Mouse (Mus musculus): ENCODE data around the gene Lypd3. TPM values are rescaled to one million over a fixed set of nuclear protein-coding genes. Genes with fewer than 3 reads are reported as not detected.

The Lypd3 gene
- total and polyA plus RNA-seq, 3 experiments = not detected

DNA sequence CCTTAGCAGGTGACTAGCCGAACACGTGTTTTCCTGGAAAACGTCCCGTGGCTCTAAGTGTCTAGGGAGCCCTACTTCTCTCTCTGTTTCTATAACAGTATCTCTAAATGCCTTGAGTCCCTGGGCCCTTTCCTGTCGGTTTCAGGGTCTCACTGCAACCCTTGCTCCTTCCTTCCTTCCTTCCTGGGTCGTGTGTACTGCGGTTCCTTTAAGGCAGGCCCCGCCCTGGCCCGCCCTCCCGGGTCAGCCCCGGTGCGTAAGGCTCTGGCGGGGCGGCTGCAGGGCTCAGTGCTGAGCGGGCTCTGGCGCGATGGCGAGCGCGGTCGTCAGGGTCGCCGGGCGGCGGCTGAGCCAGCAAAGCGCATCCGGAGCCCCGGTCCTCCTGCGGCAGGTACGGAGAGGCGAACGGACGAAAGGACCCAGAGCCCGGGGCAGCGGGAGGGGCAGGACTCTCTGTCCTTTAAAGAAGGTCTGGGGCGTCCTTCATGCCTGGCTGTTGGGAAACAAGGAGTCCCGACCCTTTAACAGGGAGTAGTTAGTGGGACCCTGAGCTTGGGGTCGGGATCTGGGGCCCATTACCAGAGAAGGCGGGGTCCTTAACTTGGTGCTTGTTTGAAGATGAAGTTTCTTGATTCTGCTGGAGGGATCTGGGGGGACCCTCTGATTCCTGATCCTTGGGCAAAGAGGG is 42.6 kb upstream of the Lypd3 start (continued):
- TF ChIP-seq ZC3H11A (IDR thresholded peaks at IDR 0.05; ENCODE audit: low read depth, low read length) (no peak), MAZ (IDR thresholded peaks at IDR 0.05; ENCODE audit: low read depth, low read length) (no peak; the same call in 1 of the 2 replicates), RAD21 (IDR thresholded peaks at IDR 0.05; ENCODE audit: low read depth, low read length) (no peak)

DNA sequence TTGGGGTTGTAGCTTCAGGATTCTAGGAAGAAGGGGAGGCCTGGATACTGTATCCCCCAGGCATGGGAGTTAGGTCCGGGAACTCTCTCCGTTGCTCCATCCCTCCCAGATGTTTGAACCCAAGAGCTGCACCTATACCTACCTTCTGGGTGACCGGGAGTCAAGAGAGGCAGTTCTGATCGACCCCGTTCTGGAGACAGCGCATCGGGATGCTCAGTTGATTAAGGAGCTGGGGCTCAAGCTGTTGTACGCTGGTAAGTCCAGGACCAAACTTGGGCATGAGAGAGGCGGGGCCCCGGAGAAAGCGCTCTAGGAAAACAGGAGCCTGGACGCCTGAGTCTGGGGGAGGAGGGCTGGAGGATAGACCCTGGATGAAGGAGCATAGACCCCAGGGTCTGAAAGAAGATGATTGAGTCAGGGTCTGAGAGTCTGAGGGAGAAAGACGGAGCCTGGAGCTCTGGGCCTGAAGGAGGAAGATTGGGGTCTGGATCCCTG is 42.0 kb upstream of the Lypd3 start:
- TF ChIP-seq MXI1 (IDR thresholded peaks at IDR 0.05; ENCODE audit: low read depth, low read length) (no peak), HCFC1 (IDR thresholded peaks at IDR 0.05; ENCODE audit: low read depth, low read length) (no peak), POLR2AphosphoS5 (IDR thresholded peaks at IDR 0.05; ENCODE audit: borderline replicate concordance, low read depth, low read length) (no peak), ELF1 (IDR thresholded peaks at IDR 0.05; ENCODE audit: low read depth, low read length) (no peak), E2F4 (IDR thresholded peaks at IDR 0.05; ENCODE audit: borderline replicate concordance, low read depth, low read length) (no peak), MAFK (IDR thresholded peaks at IDR 0.05; ENCODE audit: borderline replicate concordance, low read depth, low read length) (no peak), GABPA (IDR thresholded peaks at IDR 0.05; ENCODE audit: low read depth, low read length) (no peak), RCOR1 (IDR thresholded peaks at IDR 0.05; ENCODE audit: low read depth, low read length) (no peak), MYC (IDR thresholded peaks at IDR 0.05; ENCODE audit: low read depth, low read length) (no peak), ZC3H11A (IDR thresholded peaks at IDR 0.05; ENCODE audit: low read depth, low read length) (no peak), CHD1 (IDR thresholded peaks at IDR 0.05; ENCODE audit: low read depth, low read length) (no peak), TAL1 (IDR thresholded peaks at IDR 0.05; ENCODE audit: low read length) (no peak)
- Histone ChIP-seq H3K9ac (ENCODE audit: control insufficient read depth, low read depth, low read length, poor library complexity, severe bottlenecking) (peak overlapping the region; percentile 76), H3K36me3 (ENCODE audit: control insufficient read depth in 1 of 2, insufficient read depth in 2 of 2, low read length in 2 of 2) (peaks cover 0 to 13% of the 10 kb centered on the region in 2 experiments; a peak in 2 of 4 replicates), H3K27ac (ENCODE audit: control insufficient read depth, low read depth, low read length) (no peak overlapping the region), H3K79me2 (ENCODE audit: control insufficient read depth, insufficient read depth, low read length, poor library complexity) (peaks cover 5% of the 10 kb centered on the region), H3K27me3 (ENCODE audit: control insufficient read depth in 1 of 2, insufficient read depth in 2 of 2, low read length in 2 of 2) (no peaks in the 10 kb centered on the region), H3K4me3 (ENCODE audit: control insufficient read depth in 1 of 2, insufficient read depth in 1 of 2, low read depth in 2 of 2, low read length in 2 of 2) (peak overlapping the region; percentile 51 to 68), H3K9me3 (replicated peaks; ENCODE audit: insufficient read depth, low read length) (no peaks in the 10 kb centered on the region), H3K4me1 (ENCODE audit: control insufficient read depth in 1 of 2, insufficient read depth in 2 of 2, low read length in 2 of 2) (peaks cover 2 to 21% of the 10 kb centered on the region in 2 experiments; a peak in 3 of 4 replicates)
- no peak for DNase-seq (ENCODE audit: low read depth, low spot score)

- Histone ChIP-seq H3K36me3 (ENCODE audit: control insufficient read depth in 1 of 2, insufficient read depth in 2 of 2, low read length in 2 of 2) (peaks cover 0 to 13% of the 10 kb centered on the region in 2 experiments; a peak in 2 of 4 replicates), H3K4me3 (ENCODE audit: control insufficient read depth in 1 of 2, insufficient read depth in 1 of 2, low read depth in 2 of 2, low read length in 2 of 2) (no peak overlapping the region), H3K9ac (ENCODE audit: control insufficient read depth, low read depth, low read length, poor library complexity, severe bottlenecking) (no peak overlapping the region), H3K79me2 (ENCODE audit: control insufficient read depth, insufficient read depth, low read length, poor library complexity) (peaks cover 5% of the 10 kb centered on the region), H3K27ac (ENCODE audit: control insufficient read depth, low read depth, low read length) (no peak overlapping the region), H3K9me3 (replicated peaks; ENCODE audit: insufficient read depth, low read length) (no peaks in the 10 kb centered on the region), H3K4me1 (ENCODE audit: control insufficient read depth in 1 of 2, insufficient read depth in 2 of 2, low read length in 2 of 2) (peaks cover 2 to 21% of the 10 kb centered on the region in 2 experiments; a peak in 3 of 4 replicates), H3K27me3 (ENCODE audit: control insufficient read depth in 1 of 2, insufficient read depth in 2 of 2, low read length in 2 of 2) (no peaks in the 10 kb centered on the region)
- DNase-seq (ENCODE audit: low read depth, low spot score) = no peak
- TF ChIP-seq USF2 (IDR thresholded peaks at IDR 0.05; ENCODE audit: borderline replicate concordance in 1 of 2, insufficient read depth in 1 of 2, low read depth in 1 of 2, low read length in 2 of 2) (no peak), TAL1 (IDR thresholded peaks at IDR 0.05; ENCODE audit: low read length) (no peak), GATA1 (IDR thresholded peaks at IDR 0.05; ENCODE audit: low read depth, low read length) (no peak), EP300 (IDR thresholded peaks at IDR 0.05; ENCODE audit: low read depth in 1 of 2, low read length in 2 of 2) (no peak), POLR2AphosphoS2 (IDR thresholded peaks at IDR 0.05; ENCODE audit: low read length) (no peak), USF1 (IDR thresholded peaks at IDR 0.05; ENCODE audit: low read depth, low read length) (no peak)
Measured at GRCm38 (mm10) chr7:24595464-24595863, 40.9 kb upstream of the Lypd3 start.

Measured in MEL (cell line).